Mouse (Mus musculus) intestine, embryonic 16.5 days (tissue): ENCODE results near the gene Wdfy2. TPM values are rescaled to one million over a fixed set of nuclear protein-coding genes. Genes with fewer than 3 reads are reported as not detected.

Experiments used
- ATAC-seq: fragments of 200-750 bp; cut with Nextera tagmentation; 2 replicates; pipeline ENCODE4 v1.8.0; 2017; ENCODE audit warnings: moderate TSS enrichment, moderate library complexity
- H3K27ac ChIP-seq: fragments of 300-500 bp; sonication (generic); 2 replicates; pipeline ENCODE4 v1.5.1; 2014; ENCODE audit warnings: mild to moderate bottlenecking, low read length
- H3K27me3 ChIP-seq: fragments of 300-500 bp; sonication (generic); replicated peaks from 2 replicates; pipeline ENCODE4 v1.6.1; 2014; ENCODE audit warnings: low read length, control low read depth, mixed read lengths; ENCODE audit not compliant: control insufficient read depth, insufficient read depth
- H3K36me3 ChIP-seq: fragments of 300-500 bp; sonication (generic); 2 replicates; pipeline ENCODE4 v1.6.1; 2014; ENCODE audit warnings: low read length, control low read depth; ENCODE audit not compliant: control insufficient read depth, insufficient read depth
- H3K4me1 ChIP-seq: fragments of 300-500 bp; sonication (generic); 2 replicates; pipeline ENCODE4 v1.6.1; 2014; ENCODE audit warnings: low read length, control low read depth, mixed read lengths; ENCODE audit not compliant: control insufficient read depth, insufficient read depth
- H3K4me2 ChIP-seq: fragments of 300-500 bp; sonication (generic); 2 replicates; pipeline ENCODE4 v1.6.1; 2014; ENCODE audit warnings: low read depth, low read length, control low read depth
- H3K4me3 ChIP-seq: fragments of 300-500 bp; sonication (generic); 2 replicates; pipeline ENCODE4 v1.5.1; 2014; ENCODE audit warnings: mild to moderate bottlenecking, low read length
- H3K9ac ChIP-seq: fragments of 300-500 bp; sonication (generic); 2 replicates; pipeline ENCODE4 v1.6.1; 2014; ENCODE audit warnings: low read depth, low read length
- H3K9me3 ChIP-seq: fragments of 300-500 bp; sonication (generic); 2 replicates; pipeline ENCODE4 v1.6.1; 2016; ENCODE audit warnings: low read length, control low read depth; ENCODE audit not compliant: control insufficient read depth
- WGBS: fragments of 180-500 bp; shearing (Covaris S2); extraction: QIAGEN DNeasy Blood & Tissue Kit; methylation state at CpG from one replicate; pipeline ENCODE4 v1.1.7; 2014; 5-methylcytosine and 5-hydroxymethylcytosine counted together
- polyA plus RNA-seq: library from polyadenylated mRNA; unstranded; fragments of >200 nt; fragmentation: Nextera tagmentation; extraction: Ambion mirVana; gene quantifications from 2 replicates; pipeline ENCODE4 v1.2.1, GENCODE M21; 2015

Wdfy2 gene
- polyA plus RNA-seq, 1 experiment from 2014 or later, result 3.1 TPM

DNA sequence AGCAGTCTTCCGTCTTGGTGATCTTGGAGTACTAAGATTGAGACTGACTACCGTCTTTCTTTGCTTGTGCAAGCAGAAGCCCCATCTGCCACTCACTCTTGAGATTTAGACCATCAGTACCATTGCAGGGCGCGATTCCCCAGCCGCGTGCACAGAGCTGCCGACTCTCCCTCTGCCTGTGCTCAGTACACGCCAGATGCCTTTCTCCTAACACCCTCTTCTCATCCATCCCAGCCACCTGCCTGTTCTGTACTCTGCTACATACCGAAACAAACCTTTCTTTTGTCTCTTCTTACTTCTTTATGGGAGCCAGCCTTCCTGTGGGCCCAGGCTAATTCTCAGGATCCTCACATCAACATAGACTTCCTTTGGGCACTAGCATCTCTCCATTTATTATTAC is 97.9 kb downstream of the Wdfy2 start:
- Histone ChIP-seq H3K36me3 (no peaks in the 10 kb centered on the region), H3K4me2 (no peak overlapping the region), H3K4me3 (no peak overlapping the region), H3K4me1 (no peaks in the 10 kb centered on the region), H3K9ac (no peak overlapping the region), H3K27ac (no peak overlapping the region), H3K9me3 (peaks cover 4% of the 10 kb centered on the region), H3K27me3 (no peaks in the 10 kb centered on the region)
- WGBS, result 77% methylated on average over 9 of the region's 9 CpGs
- no peak for ATAC-seq

DNA sequence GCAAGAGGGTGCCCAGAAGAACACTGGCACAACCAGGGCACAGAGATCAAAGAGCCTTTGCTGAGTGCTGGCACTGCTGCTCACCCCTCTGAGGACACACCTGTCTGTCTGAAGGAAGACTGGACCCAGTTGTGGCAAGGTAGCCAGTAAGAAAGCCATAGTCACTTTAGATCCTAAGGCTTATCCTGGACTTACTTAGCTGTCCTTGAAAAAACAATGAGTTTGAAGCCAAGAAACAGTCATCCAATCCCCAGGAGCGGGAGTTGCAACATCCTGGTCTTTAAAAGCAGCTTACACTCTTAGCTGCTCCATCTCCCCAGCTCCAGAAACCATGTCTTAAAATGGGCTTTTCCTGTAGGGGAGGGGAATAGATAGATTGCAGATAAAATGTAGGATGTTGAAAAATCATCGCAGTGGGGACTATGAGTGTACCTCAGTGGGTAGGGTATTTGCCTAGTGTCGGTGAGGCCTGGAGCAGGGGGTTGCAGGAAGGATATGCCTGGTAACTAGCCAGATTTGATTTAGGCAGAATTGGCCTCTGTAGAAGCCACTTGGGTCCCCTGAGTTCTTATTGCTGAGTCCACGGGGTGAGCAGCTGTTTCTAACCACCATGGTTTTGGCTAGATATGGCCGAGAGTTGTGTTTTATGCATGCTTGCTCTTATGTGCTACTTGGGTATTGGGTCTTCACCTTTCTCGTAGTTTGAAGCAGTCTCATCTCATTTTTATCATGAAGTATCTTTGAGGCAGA is 99.3 kb downstream of the Wdfy2 start:
- Histone ChIP-seq H3K36me3 (no peaks in the 10 kb centered on the region), H3K9ac (no peak overlapping the region), H3K4me2 (no peak overlapping the region), H3K9me3 (peaks cover 4% of the 10 kb centered on the region), H3K27me3 (no peaks in the 10 kb centered on the region), H3K4me1 (no peaks in the 10 kb centered on the region), H3K27ac (no peak overlapping the region), H3K4me3 (no peak overlapping the region)
- ATAC-seq, result no peak
- WGBS, result 87% methylated on average over 6 of the region's 6 CpGs

DNA sequence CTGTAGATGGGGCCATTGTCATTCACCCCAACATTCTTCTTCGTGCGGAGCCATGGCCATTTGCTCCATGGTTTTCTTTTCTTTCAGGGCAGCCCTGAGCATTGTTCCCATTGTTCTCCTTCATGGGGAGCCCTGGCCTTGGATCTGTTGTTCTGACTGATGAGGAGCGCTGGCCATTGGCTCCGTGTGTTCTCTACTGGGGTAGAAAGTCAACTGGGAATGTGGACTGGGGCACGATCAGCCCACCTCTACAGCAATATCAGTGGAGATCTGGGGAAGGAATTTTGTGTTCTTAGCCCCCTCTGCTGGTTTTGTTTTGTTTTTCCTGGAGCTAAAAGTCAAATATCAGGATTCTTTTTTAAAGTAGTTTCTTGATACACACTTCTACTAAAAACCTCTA is 100.2 kb downstream of the Wdfy2 start:
- H3K9ac ChIP-seq, result no peak overlapping the region
- H3K27me3 ChIP-seq, result no peaks in the 10 kb centered on the region
- H3K4me2 ChIP-seq, result no peak overlapping the region
- no peak for ATAC-seq
- peaks cover 4% of the 10 kb centered on the region for H3K9me3 ChIP-seq
- H3K36me3 ChIP-seq, result no peaks in the 10 kb centered on the region
- no peak overlapping the region for H3K4me3 ChIP-seq
- H3K27ac ChIP-seq, result no peak overlapping the region
- H3K4me1 ChIP-seq, result no peaks in the 10 kb centered on the region
- WGBS, result 70% methylated on average over 5 of the region's 5 CpGs

DNA sequence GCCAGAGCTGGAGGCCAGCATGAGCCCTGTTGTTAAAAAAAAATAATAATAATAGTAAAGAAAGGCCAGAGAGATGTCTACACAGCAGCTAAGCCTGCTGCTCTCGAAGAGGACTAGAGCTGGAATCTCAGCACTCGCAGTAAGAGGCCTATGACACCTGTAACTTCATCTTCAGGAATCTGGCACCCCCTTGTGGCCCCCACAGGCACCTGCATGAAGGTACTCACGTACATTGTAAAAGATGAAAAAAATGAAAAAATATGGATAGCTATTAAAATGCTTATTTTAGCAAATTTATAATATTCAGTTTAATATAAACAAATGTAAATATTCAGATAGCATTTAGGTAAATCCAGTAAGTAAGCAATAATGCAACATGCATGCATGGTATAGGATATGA is 102.0 kb downstream of the Wdfy2 start:
- no peak overlapping the region for H3K4me2 ChIP-seq
- no peak overlapping the region for H3K27ac ChIP-seq
- no peak overlapping the region for H3K4me3 ChIP-seq
- H3K9ac ChIP-seq, result no peak overlapping the region
- no peaks in the 10 kb centered on the region for H3K36me3 ChIP-seq
- 97% methylated on average over 3 of the region's 3 CpGs for WGBS
- ATAC-seq, result no peak
- no peaks in the 10 kb centered on the region for H3K4me1 ChIP-seq
- peaks cover 4% of the 10 kb centered on the region for H3K9me3 ChIP-seq
- H3K27me3 ChIP-seq, result no peaks in the 10 kb centered on the region

DNA sequence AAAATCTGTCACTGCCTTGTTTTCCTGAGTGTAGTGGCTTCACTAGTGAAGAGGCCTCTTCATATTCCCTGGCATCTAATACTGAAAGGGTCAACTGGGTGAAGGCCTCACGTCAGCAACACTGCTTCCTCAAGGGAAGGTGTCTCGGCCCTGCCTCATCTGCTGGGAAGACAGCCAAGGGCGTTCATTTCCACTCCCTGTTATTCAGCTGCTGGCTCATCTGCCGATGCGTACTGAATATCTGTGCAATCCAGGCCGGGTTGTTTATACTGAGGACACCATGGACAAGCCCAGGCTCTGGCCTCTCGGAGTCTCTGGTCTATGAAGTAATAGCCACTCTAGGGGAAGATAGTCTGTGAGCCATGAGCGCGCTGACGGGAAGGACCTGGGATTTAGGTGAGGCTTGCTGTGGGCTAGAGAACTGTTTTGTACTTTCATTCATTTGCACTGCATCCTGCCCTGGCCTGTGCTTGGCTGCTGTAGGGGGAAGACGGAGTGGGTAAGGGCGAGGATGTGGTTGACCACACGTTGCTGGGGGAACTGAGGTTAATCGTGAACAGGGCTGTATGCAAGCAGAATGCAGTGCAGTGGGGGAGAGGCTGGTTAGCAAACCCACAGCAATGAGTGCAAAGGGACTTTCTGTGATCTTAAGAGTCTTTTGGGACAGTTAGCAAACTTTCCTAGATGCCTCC is 103.1 kb downstream of the Wdfy2 start:
- no peak overlapping the region for H3K4me3 ChIP-seq
- 70% methylated on average over 14 of the region's 14 CpGs for WGBS
- 0 out of 2 replicates have a peak, but pooled peaks have one; percentile 31 for ATAC-seq

DNA sequence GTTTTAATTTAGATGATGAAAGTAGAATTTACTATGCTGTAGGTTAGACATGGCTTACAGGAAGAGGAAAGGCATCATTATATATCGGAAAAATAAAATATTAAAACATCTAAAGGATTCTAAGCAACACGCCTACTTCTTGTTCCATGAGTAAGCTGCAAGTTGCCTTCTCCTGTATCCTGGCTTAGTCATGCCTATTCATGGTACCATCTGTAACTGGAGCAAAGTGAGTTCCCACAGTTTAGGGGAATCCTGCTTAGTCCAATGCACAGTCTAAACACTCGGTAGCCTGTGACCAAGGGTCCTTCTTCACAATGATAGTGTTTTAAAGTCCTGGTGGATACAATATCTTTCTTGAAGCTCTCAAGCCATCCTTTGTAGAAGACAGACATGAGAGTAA is 109.3 kb downstream of the Wdfy2 start:
- H3K9ac ChIP-seq, result no peak overlapping the region
- WGBS, result 92% methylated on average over 3 of the region's 3 CpGs
- no peak overlapping the region for H3K4me3 ChIP-seq
- no peaks in the 10 kb centered on the region for H3K4me1 ChIP-seq
- no peak overlapping the region for H3K4me2 ChIP-seq
- ATAC-seq, result no peak
- no peaks in the 10 kb centered on the region for H3K36me3 ChIP-seq
- no peaks in the 10 kb centered on the region for H3K27me3 ChIP-seq
- H3K9me3 ChIP-seq, result no peaks in the 10 kb centered on the region
- H3K27ac ChIP-seq, result no peak overlapping the region

More for the DNA sequence above, 103.1 kb downstream of the Wdfy2 start:
- H3K27me3 ChIP-seq, result no peaks in the 10 kb centered on the region
- H3K9ac ChIP-seq, result no peak overlapping the region
- no peaks in the 10 kb centered on the region for H3K4me1 ChIP-seq
- H3K4me2 ChIP-seq, result no peak overlapping the region
- H3K9me3 ChIP-seq, result peaks cover 4% of the 10 kb centered on the region
- no peaks in the 10 kb centered on the region for H3K36me3 ChIP-seq
- H3K27ac ChIP-seq, result 0 out of 2 replicates have a peak overlapping the region, but pooled peaks have one; percentile 19

DNA sequence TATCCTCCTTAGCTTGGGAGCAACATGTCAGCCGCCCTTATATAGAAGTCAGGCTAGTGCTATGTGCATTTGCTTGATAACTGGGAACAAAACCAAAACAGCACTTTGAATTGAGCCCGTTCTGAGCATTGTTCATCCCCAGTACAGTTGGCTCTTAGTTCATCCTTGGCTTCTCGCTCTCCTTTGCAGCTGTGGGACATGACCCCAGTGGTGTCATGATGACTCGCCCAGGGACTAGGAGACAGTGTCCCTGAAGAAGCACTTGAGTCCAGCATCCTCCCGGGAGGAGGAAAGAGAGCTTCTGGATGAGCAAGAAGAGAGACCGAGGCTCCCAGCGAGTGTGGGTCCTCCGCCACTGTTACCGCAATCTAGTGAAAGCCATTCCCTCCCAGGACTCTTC is 118.6 kb downstream of the Wdfy2 start:
- Histone ChIP-seq H3K4me3 (no peak overlapping the region), H3K4me2 (no peak overlapping the region), H3K9ac (no peak overlapping the region), H3K27me3 (no peaks in the 10 kb centered on the region), H3K27ac (no peak overlapping the region), H3K36me3 (no peaks in the 10 kb centered on the region; the same call in 1 of the 2 replicates), H3K9me3 (no peaks in the 10 kb centered on the region), H3K4me1 (no peaks in the 10 kb centered on the region)
- ATAC-seq, result no peak
- WGBS, result 86% methylated on average over 9 of the region's 9 CpGs

DNA sequence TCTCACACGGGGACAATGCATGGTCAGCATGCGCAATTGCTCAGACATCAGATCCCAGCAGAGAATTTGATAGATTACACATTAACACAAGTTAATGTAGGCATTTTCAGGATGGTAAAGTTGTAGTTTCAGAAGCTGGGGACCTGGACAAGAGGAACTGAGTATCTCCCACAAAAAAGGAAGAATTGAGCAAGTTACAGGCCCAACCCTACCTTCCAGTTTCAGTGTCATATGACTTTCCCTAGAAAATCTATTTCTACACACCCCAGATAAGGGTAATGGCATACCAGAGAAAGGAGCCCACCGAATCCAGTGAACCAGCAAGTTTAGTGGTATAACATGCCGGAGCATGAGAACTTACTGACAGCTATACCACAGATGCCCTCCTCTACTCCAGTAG is 126.2 kb downstream of the Wdfy2 start:
- ATAC-seq, result no peak
- Histone ChIP-seq H3K4me2 (no peak overlapping the region), H3K36me3 (no peaks in the 10 kb centered on the region), H3K9ac (no peak overlapping the region), H3K4me1 (no peaks in the 10 kb centered on the region), H3K9me3 (no peaks in the 10 kb centered on the region), H3K4me3 (no peak overlapping the region), H3K27me3 (no peaks in the 10 kb centered on the region), H3K27ac (no peak overlapping the region)
- 84% methylated on average over 4 of the region's 4 CpGs for WGBS

DNA sequence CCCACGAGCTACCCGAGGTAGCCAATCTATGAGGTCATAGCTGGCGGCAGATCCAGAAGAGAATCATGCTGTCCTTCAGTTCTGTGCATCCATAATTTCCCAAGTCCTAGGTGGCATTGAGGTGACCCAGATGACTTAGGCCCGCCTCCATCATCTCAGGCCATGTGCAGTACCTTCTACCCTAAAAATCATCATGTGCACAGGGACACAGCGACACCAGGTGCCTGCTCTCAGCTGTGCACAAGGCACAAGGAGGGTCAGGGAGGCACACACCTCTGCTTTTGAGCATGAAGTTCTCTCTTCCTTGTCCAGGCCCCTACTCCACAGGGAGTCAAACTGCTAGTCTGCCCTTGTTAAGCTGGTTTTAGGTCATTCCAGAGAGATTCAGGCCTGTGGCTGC is 127.9 kb downstream of the Wdfy2 start:
- Histone ChIP-seq H3K4me1 (no peaks in the 10 kb centered on the region), H3K9me3 (no peaks in the 10 kb centered on the region), H3K9ac (no peak overlapping the region), H3K4me3 (no peak overlapping the region), H3K36me3 (no peaks in the 10 kb centered on the region), H3K4me2 (0 out of 2 replicates have a peak overlapping the region, but pooled peaks have one; percentile 50), H3K27ac (no peak overlapping the region), H3K27me3 (no peaks in the 10 kb centered on the region)
- WGBS, result 83% methylated on average over 5 of the region's 5 CpGs
- ATAC-seq, result no peak
